Mouse (Mus musculus) E14TG2a.4 (cell line): ENCODE measurements around the gene Abca2.
A peak's percentile ranks its signal among the peaks of the same experiment; 100 is the strongest.

Experiments
- H3K27me3 ChIP-seq: 2 replicates; pipeline ENCODE4 v1.6.1; 2014; ENCODE audit warnings: low read length, control low read depth; ENCODE audit not compliant: insufficient read depth
- H3K36me3 ChIP-seq: 2 replicates; pipeline ENCODE4 v1.6.1; 2014; ENCODE audit warnings: low read length, control low read depth; ENCODE audit not compliant: insufficient read depth
- H3K4me1 ChIP-seq: replicated peaks from 2 replicates; pipeline ENCODE4 v1.6.1; 2014; ENCODE audit warnings: low read depth, low read length, control low read depth
- H3K4me3 ChIP-seq: replicated peaks from 2 replicates; pipeline ENCODE4 v1.5.1; 2014; ENCODE audit warnings: mild to moderate bottlenecking, low read length
- H3K9me3 ChIP-seq: 2 replicates; pipeline ENCODE4 v1.6.1; 2014; ENCODE audit warnings: low read length, control low read depth
- CTCF ChIP-seq: conservative IDR thresholded peaks from 2 replicates; pipeline ENCODE4 v1.5.1; 2014; ENCODE audit warnings: low read length
- NANOG ChIP-seq: IDR thresholded peaks from 2 replicates; pipeline ENCODE4 v1.6.1; 2014; ENCODE audit warnings: borderline replicate concordance, low read length, mixed read lengths
- POU5F1 ChIP-seq: IDR thresholded peaks from 2 replicates; pipeline ENCODE4 v1.6.1; 2014; ENCODE audit warnings: low read length, borderline replicate concordance

The Abca2 gene

DNA sequence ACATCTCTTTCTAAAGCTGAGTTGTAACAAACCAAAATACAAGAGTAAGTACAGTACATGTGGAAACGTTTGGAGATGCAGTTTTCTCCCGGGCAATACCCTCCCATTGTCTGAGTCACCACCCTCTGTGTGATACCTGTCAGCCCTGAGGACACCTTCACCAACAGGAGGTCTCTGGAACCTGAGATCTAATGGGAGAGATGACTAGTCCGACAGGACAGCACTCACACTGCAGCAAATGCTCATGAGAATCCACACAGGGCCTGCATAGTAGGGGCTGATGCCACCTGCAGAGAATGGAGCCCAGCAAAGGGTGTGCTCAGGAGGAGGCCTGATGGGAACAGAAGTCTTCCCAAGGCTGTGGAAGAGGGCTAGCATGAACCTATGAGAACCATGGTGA lies 32.9 kb downstream of the Abca2 start:
- Histone ChIP-seq H3K4me1 (peaks cover 40% of the 10 kb centered on the region), H3K4me3 (peak overlapping the region; percentile 87), H3K36me3 (no peaks in the 10 kb centered on the region), H3K27me3 (peaks cover 27% of the 10 kb centered on the region), H3K9me3 (no peaks in the 10 kb centered on the region)
- TF ChIP-seq CTCF (no peak), NANOG (no peak), POU5F1 (no peak)

DNA sequence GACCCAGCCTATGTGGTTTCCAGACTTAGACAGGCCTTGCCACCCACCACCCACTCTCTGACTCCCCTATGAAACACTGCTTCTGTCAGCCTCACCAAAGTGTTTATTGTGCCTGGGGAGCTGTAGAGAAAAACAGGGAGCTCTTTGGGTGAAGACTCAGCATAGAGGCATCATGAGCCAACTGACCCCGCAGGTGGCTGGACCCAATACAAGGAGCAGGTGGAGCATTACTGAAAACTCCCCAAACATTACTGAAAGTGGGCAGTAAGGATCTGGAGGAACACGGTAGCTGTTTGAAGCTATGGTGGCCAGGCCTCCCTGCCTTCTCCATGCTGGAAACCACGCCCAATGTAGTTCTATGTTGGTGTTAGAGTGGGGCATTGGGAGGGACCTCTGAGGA lies 35.1 kb downstream of the Abca2 start:
- TF ChIP-seq CTCF (no peak), POU5F1 (no peak), NANOG (no peak)
- Histone ChIP-seq H3K4me1 (peaks cover 39% of the 10 kb centered on the region), H3K27me3 (peaks cover 17% of the 10 kb centered on the region), H3K9me3 (no peaks in the 10 kb centered on the region), H3K4me3 (no peak overlapping the region), H3K36me3 (no peaks in the 10 kb centered on the region)

DNA sequence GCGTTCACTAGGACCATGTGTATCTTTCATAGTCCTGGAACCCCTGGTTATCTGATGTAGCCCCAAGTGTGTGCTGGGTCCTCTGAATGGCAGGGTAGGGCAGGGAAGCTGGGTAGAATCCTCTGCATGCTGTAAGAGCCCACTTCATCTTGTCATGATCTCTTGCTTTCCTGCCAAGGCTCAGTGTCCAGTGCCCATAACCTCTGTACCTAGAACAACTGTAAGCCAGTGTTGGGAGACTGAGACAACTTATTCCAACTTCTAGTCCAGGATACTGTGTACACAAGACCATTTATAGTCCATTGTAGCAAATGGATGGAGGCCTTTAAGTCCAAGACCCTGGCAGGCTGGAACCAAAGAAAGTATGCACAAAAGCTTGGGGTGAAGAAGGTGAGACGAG lies 36.8 kb downstream of the Abca2 start:
- peaks cover 33% of the 10 kb centered on the region for H3K4me1 ChIP-seq
- H3K9me3 ChIP-seq: no peaks in the 10 kb centered on the region
- H3K4me3 ChIP-seq: no peak overlapping the region
- H3K36me3 ChIP-seq: no peaks in the 10 kb centered on the region
- TF ChIP-seq POU5F1 (no peak), NANOG (no peak), CTCF (no peak)
- peaks cover 19% of the 10 kb centered on the region for H3K27me3 ChIP-seq

DNA sequence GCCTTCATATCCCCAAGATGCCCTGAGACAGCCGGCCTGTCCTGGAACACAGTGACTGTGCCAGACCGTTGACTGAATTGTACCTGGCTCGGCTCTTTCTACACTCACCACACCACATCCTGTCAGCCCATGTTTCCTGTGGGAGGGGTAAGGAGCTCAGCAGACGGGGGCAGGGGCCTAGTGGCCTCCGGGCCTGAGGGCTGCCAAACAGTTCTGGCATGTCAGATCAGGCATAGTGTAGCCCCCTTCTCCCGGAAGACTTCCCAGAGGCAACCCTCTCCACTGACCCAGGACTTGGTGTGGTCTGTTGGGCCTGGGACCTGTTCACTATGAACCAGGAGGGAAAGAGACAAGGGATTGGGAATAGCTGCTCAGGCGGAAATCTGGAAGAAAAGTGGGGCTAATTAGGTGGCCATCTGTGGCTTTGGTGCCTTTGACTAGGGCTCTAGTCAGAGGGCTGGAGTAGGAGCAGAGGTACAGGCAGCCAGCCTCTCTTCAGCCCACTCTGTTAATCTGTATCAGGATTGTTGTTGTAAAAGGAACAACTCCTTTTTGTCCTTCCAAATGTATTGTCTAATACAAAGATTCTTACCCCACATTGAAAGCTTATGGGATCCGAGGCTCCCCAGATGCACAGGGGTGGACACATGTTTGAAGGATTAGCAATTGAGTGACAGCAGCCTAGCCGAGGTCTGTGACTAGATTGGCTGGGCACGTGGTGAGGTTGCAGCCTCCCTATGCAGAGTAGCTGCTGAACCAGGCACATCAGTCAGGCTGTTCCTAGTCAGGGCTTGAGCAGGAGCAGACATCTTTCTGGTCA lies 37.5 kb downstream of the Abca2 start:
- peaks cover 19% of the 10 kb centered on the region; the same call in 1 of the 2 replicates for H3K27me3 ChIP-seq
- no peaks in the 10 kb centered on the region for H3K36me3 ChIP-seq
- H3K4me1 ChIP-seq: peaks cover 28% of the 10 kb centered on the region
- no peaks in the 10 kb centered on the region for H3K9me3 ChIP-seq
- no peak overlapping the region for H3K4me3 ChIP-seq
- no peak for TF ChIP-seq CTCF
- no peak for TF ChIP-seq NANOG
- no peak for TF ChIP-seq POU5F1

DNA sequence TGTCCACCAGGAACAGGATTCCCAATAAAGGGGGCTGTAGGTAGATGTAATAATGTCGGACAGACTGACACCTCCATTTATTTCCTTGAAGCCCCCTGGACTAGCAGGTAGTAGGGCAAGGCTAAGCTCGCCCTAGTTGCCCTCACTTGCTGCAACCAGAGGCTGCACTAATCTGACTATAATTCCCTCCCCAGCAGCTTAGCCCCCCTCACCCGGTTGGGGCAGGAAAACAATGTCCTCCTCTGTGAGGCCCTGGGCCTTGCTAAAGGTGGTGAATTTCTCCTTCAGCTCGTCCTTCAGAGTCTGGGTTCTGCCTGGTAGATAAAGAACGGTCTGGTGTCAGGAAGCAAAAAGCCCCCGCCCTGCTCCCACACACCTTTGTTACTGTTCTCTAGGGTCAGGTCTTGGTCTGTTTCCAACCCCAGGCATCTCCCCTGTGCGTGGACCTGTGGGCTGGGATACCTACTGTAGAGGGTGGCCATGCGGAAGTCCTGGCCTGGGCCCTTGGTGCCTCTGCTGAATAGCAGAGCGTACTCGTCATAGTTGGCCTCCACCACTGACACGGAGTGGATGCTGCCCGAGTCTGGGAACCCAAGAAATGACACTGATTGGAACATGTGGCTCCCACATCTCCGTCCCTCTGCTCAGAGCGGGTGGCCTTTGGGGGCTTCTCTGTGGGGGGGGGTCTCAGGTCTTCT lies 39.3 kb downstream of the Abca2 start:
- no peaks in the 10 kb centered on the region for H3K36me3 ChIP-seq
- no peaks in the 10 kb centered on the region for H3K9me3 ChIP-seq
- H3K4me3 ChIP-seq: peak overlapping the region; percentile 23; the same call in 1 of the 2 replicates
- peaks cover 22% of the 10 kb centered on the region for H3K4me1 ChIP-seq
- peaks cover 19% of the 10 kb centered on the region; the same call in 1 of the 2 replicates for H3K27me3 ChIP-seq
- TF ChIP-seq NANOG: no peak
- no peak for TF ChIP-seq CTCF
- no peak for TF ChIP-seq POU5F1

DNA sequence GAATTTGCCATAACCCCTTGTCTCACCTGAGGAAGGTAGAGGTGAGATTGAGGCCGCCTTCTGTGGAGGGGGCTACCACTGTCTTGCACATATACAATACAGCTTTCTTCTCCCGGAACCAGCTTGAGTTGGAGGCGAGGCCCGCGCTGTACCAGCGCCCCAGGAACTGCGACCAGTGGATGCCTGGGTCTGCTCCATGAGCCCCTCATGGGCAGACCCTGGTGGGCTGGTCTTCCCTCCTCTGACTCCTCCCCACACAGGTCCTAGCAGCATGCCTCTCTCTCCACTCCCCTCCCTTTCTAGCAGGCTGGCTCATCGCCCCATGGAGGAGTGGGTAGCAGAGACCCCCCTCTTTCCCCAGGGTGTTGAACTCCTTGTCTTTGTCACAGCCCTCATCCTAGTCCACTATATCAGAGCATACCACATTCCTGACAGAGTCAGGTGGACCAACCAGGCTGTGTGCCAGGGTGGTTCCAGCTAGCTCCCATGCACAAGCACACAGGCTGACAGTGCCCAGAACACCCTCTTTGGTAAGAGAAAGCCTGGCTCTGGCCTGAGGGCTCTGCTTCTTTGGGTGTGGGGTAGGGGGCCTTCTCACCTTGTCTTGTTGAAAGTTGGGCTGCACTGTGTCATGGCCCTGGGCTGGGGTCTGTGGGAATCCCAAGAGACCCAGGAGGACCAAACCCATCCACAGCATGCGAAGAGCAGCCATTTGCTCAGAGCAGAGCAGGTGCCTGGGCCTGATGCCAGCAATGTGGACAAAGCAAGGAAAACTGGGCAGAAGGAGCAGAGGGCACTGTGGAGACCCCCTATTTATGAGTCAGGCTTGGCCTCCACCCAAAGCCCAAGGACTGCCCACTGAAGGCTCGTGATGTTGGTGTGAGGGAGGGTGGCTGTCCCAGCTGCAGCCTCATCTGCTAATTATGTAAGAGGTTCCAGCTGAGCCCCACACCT lies 40.7 kb downstream of the Abca2 start:
- TF ChIP-seq NANOG (no peak), POU5F1 (no peak), CTCF (no peak)
- H3K36me3 ChIP-seq: no peaks in the 10 kb centered on the region
- H3K4me3 ChIP-seq: no peak overlapping the region
- H3K4me1 ChIP-seq: peaks cover 22% of the 10 kb centered on the region
- no peaks in the 10 kb centered on the region for H3K9me3 ChIP-seq
- H3K27me3 ChIP-seq: peaks cover 19% of the 10 kb centered on the region; the same call in 1 of the 2 replicates

DNA sequence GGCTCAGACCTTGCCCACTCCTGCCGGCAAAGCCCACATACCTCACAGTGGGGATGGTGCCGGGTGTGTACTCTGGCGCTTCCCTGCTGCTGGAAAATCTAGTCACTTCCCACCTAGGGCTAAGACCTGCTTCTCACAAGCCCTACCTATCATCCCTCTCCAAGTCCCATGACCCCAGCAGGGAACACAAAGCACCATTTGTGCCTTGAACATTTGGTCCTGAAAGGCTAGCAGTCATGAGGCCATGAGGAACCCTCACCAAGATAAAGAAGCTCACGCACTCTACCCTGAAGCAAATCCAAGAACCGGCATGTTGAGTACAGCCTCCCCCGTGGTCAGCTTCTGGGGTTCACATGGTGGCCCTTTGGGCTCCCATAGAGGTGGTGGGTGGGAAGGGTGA lies 41.5 kb downstream of the Abca2 start, which contains the start of gene Ptgds:
Gene Ptgds, minus strand, starts transcription at position 78 of the 400 bp plus-strand sequence.
- Histone ChIP-seq H3K9me3 (no peaks in the 10 kb centered on the region), H3K4me3 (no peak within 1 kb of the TSS), H3K27me3 (peaks cover 19% of the 10 kb centered on the region; the same call in 1 of the 2 replicates), H3K4me1 (peaks cover 22% of the 10 kb centered on the region), H3K36me3 (no peaks in the 10 kb centered on the region)
- no peak for TF ChIP-seq NANOG
- TF ChIP-seq POU5F1: no peak
- TF ChIP-seq CTCF: no peak

DNA sequence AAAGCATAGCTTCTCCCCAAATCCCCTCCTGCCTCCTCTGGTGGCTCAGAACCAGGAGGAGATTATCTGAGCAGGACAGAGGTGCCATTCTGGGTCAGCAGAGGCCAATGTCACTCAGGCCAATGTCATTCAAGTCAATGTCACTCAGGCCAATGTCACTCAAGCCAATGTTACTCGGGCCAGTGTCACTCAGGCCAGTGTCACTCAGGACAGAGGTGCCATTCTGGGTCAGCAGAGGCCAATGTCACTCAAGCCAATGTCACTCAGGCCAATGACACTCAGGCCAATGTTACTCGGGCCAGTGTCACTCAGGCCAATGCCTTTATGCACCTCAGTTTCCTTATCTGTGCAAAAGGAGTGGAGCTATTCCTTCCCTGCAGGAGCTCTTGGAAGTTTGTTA lies 44.0 kb downstream of the Abca2 start:
- Histone ChIP-seq H3K27me3 (peaks cover 37% of the 10 kb centered on the region), H3K4me1 (peaks cover 16% of the 10 kb centered on the region), H3K4me3 (no peak overlapping the region), H3K36me3 (no peaks in the 10 kb centered on the region), H3K9me3 (no peaks in the 10 kb centered on the region)
- TF ChIP-seq POU5F1: no peak
- no peak for TF ChIP-seq CTCF
- TF ChIP-seq NANOG: no peak
